In the genomic region with DNA sequence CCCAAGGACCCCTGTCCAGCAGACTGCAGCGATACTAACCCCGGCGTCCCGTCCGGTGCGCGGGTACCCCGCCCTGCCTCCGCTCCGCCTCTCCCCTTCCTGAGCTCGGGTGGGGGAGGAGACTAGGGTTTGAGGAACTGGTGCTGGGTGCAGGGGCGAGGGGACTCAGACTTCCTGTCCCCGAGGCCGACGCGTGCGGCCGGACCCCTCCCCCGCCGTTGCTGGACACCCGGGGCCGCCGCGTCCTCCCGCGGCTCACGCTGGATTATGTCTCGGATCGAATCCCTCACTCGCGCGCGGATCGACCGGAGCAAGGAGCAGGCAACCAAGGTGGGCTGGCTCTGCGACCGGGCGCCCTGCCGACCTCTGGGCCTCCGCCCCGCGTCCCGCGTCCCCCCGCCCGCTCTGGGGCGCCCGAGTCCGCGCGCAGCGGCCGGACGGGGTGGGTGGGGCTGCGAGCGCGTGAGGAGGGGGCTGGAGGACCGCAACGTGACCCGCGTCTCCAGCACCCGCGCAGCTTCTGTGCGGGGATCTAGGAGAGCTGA, we compare ENCODE assay signal across 1 mouse cellular context.
TF ChIP-seq lines count a peak whose summit lies in the region.

No protein-coding gene starts in this region.

TF ChIP-seq in MEL, 35 proteins besides CTCF, POLR2A, EP300 and RAD21 (continued from another document):
- 0 out of 2 replicates have a peak, but pooled peaks have one; percentile 35 for TF ChIP-seq ETS1 (IDR thresholded peaks at IDR 0.05; ENCODE audit: low read depth, low read length)
- TF ChIP-seq TBP (IDR thresholded peaks at IDR 0.05; ENCODE audit: low read depth, low read length) = peak; percentile 81
- TF ChIP-seq MEF2A (IDR thresholded peaks at IDR 0.05; ENCODE audit: extremely low read depth, insufficient replicate concordance, low read depth, low read length, poor library complexity, severe bottlenecking) = no peak
- no peak for TF ChIP-seq GATA1 (IDR thresholded peaks at IDR 0.05; ENCODE audit: low read depth, low read length)
- TF ChIP-seq MYC (IDR thresholded peaks at IDR 0.05; ENCODE audit: low read depth, low read length) = peak; percentile 50; the same call in 1 of the 2 replicates
- peak; percentile 81 for TF ChIP-seq TCF12 (IDR thresholded peaks at IDR 0.05; ENCODE audit: low read depth, low read length)
- TF ChIP-seq MAX (IDR thresholded peaks at IDR 0.05; ENCODE audit: low read length) = peak; percentile 49
- 0 out of 2 replicates have a peak, but pooled peaks have one; percentile 9 for TF ChIP-seq RCOR1 (IDR thresholded peaks at IDR 0.05; ENCODE audit: low read depth, low read length)
- peak; percentile 92; the same call in 1 of the 2 replicates for TF ChIP-seq POLR2AphosphoS2 (IDR thresholded peaks at IDR 0.05; ENCODE audit: low read length)
- 0 out of 2 replicates have a peak, but pooled peaks have one; percentile 1 for TF ChIP-seq NRF1 (IDR thresholded peaks at IDR 0.05; ENCODE audit: insufficient read depth, low read depth, low read length, poor library complexity, severe bottlenecking)
- no peak for TF ChIP-seq ZKSCAN1 (IDR thresholded peaks at IDR 0.05; ENCODE audit: low read depth, low read length)
- peak; percentile 63 for TF ChIP-seq BHLHE40 (IDR thresholded peaks at IDR 0.05; ENCODE audit: borderline replicate concordance, low read depth, low read length)
